In the genomic region with DNA sequence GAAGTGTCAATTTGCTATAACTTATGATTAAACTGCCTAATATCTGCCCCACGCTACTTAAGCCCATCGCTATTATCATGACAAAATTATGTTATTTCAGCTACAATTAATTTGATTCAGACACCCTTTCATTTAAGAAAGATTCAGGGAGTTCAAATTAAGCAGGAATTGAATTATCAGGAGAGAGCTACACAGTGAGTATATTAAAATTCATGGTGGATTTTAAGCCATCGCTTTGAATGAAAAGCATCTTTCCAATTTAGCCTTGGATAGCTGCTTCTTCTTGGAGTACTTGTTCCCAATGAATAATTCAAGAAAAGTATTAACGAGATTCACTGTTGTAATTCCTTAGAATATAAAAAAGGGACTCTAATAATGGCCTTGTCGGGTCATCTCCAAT, we compare ENCODE assay signal across 22 mouse cellular contexts. TPM values are rescaled to one million over a fixed set of nuclear protein-coding genes. Genes with fewer than 3 reads are reported as not detected.
"Had no signal": no experiment of that assay in that cellular context is flagged by ENCODE, and none has a peak within 500 bp of the region (broad histone marks: within the 10 kb centered on the region; RNA-seq: fewer than 3 reads in every experiment).

No protein-coding gene starts in this region.

- H3K27me3 ChIP-seq: kidney, embryonic 15.5 days; limb, embryonic 12.5 days; limb, embryonic 15.5 days; neural tube, embryonic 13.5 days; stomach, embryonic 15.5 days had no signal

- H3K27ac ChIP-seq: kidney, embryonic 15.5 days; limb, embryonic 12.5 days; limb, embryonic 15.5 days; liver, embryonic 14.5 days; macrophage; neural tube, embryonic 13.5 days; stomach, embryonic 15.5 days had no signal

- H3K9me3 ChIP-seq: kidney, embryonic 15.5 days; limb, embryonic 12.5 days; limb, embryonic 15.5 days; neural tube, embryonic 13.5 days; stomach, embryonic 15.5 days had no signal

- H3K4me3 ChIP-seq: kidney, embryonic 15.5 days; limb, embryonic 12.5 days; limb, embryonic 15.5 days; myocyte; neural tube, embryonic 13.5 days; stomach, embryonic 15.5 days had no signal

- H3K9ac ChIP-seq: kidney, embryonic 15.5 days; limb, embryonic 12.5 days; limb, embryonic 15.5 days; liver, embryonic 14.5 days; liver, postnatal 0 days; lung, embryonic 14.5 days; neural tube, embryonic 13.5 days; stomach, embryonic 15.5 days had no signal

- H3K4me1 ChIP-seq: kidney, embryonic 15.5 days; limb, embryonic 12.5 days; stomach, embryonic 15.5 days had no signal

- DNase-seq: kidney, adult 8-10 months; kidney, postnatal 10 days; kidney, postnatal 36 days; layer of hippocampus, postnatal 36 days; left cerebral cortex, postnatal 4 days; liver, postnatal 0 days; lung, embryonic 14.5 days; retina, postnatal 1 day; right cerebral cortex, postnatal 25 days; spleen, adult 18-20 months; thymus, postnatal 25 days had no signal

- H3K36me3 ChIP-seq: kidney, embryonic 15.5 days; limb, embryonic 12.5 days; limb, embryonic 15.5 days; neural tube, embryonic 13.5 days; stomach, embryonic 15.5 days had no signal

- ATAC-seq: liver, postnatal 0 days; lung, postnatal 0 days had no signal

- H3K4me2 ChIP-seq: kidney, embryonic 15.5 days; limb, embryonic 12.5 days; limb, embryonic 15.5 days; liver, embryonic 11.5 days; lung, embryonic 14.5 days; neural tube, embryonic 13.5 days; stomach, embryonic 15.5 days had no signal

RNA-seq across cellular contexts. Expression of a gene that starts 36.8 kb away (rescaled TPM):
- total RNA-seq: monocyte, adult 5-6 weeks had no signal
